Comparison of ENCODE assay signal across 8 mouse cellular contexts in genomic region chr10:4388384-4388745, GRCm38 (mm10). TPM values are rescaled to one million over a fixed set of nuclear protein-coding genes. Genes with fewer than 3 reads are reported as not detected.
DNase-seq lines count a peak whose midpoint lies in the region; ATAC-seq lines count a peak whose summit lies in the region.

No protein-coding gene starts in this region.

- peak overlapping the region; percentile 99 for H3K27ac ChIP-seq in lung, embryonic 15.5 days
- peak overlapping the region; percentile 99 for H3K27ac ChIP-seq in heart, embryonic 15.5 days
- H3K27ac ChIP-seq in limb, embryonic 15.5 days, result peak overlapping the region; percentile 100
- H3K27ac ChIP-seq in neural tube, embryonic 15.5 days (replicated peaks), result peak overlapping the region; percentile 100

- peak overlapping the region; percentile 97 for H3K9ac ChIP-seq in lung, embryonic 15.5 days
- peak overlapping the region; percentile 91 for H3K9ac ChIP-seq in heart, embryonic 15.5 days
- peak overlapping the region; percentile 100 for H3K9ac ChIP-seq in limb, embryonic 15.5 days
- H3K9ac ChIP-seq in neural tube, embryonic 15.5 days (replicated peaks), result peak overlapping the region; percentile 99

- no peak for DNase-seq in lung, postnatal 4 days
- DNase-seq in c-Kit-positive CD71-positive TER-119-positive erythroid progenitor cells, embryonic 14.5 days (ENCODE audit: low spot score), result peak; percentile 28
- no peak for DNase-seq in cerebellum, postnatal 10 days
- no peak for DNase-seq in right cerebral cortex, postnatal 36 days (ENCODE audit: low spot score in 2 of 2)

- H3K4me3 ChIP-seq in lung, embryonic 15.5 days, result peak overlapping the region; percentile 89
- peak overlapping the region; percentile 90 for H3K4me3 ChIP-seq in heart, embryonic 15.5 days
- H3K4me3 ChIP-seq in limb, embryonic 15.5 days, result peak overlapping the region; percentile 96
- H3K4me3 ChIP-seq in neural tube, embryonic 15.5 days (replicated peaks), result peak overlapping the region; percentile 91

- ATAC-seq in lung, embryonic 15.5 days (ENCODE audit: borderline replicate concordance, extremely low read depth, low FRiP score, low TSS enrichment), result no peak
- no peak for ATAC-seq in heart, embryonic 15.5 days (replicated peaks; ENCODE audit: insufficient number of reproducible peaks, insufficient read depth, low FRiP score, low read depth)
- no peak for ATAC-seq in limb, embryonic 15.5 days (ENCODE audit: insufficient number of reproducible peaks, low FRiP score, low TSS enrichment, low read depth)
- peak; percentile 0; the same call in 1 of the 2 replicates for ATAC-seq in neural tube, embryonic 15.5 days (ENCODE audit: low FRiP score)

- no peaks in the 10 kb centered on the region for H3K9me3 ChIP-seq in lung, embryonic 15.5 days
- H3K9me3 ChIP-seq in heart, embryonic 15.5 days (replicated peaks), result no peaks in the 10 kb centered on the region
- no peaks in the 10 kb centered on the region for H3K9me3 ChIP-seq in limb, embryonic 15.5 days
- no peaks in the 10 kb centered on the region for H3K9me3 ChIP-seq in neural tube, embryonic 15.5 days (replicated peaks)

- 0 out of 2 replicates have a peak, but pooled peaks cover 3% of the 10 kb centered on the region for H3K36me3 ChIP-seq in lung, embryonic 15.5 days
- no peaks in the 10 kb centered on the region for H3K36me3 ChIP-seq in heart, embryonic 15.5 days
- H3K36me3 ChIP-seq in limb, embryonic 15.5 days, result peaks cover 6% of the 10 kb centered on the region; the same call in 1 of the 2 replicates
- H3K36me3 ChIP-seq in neural tube, embryonic 15.5 days, result no peaks in the 10 kb centered on the region

- H3K27me3 ChIP-seq in lung, embryonic 15.5 days, result no peaks in the 10 kb centered on the region
- H3K27me3 ChIP-seq in heart, embryonic 15.5 days, result no peaks in the 10 kb centered on the region
- no peaks in the 10 kb centered on the region for H3K27me3 ChIP-seq in limb, embryonic 15.5 days
- H3K27me3 ChIP-seq in neural tube, embryonic 15.5 days (replicated peaks), result no peaks in the 10 kb centered on the region

- peaks cover 32% of the 10 kb centered on the region for H3K4me1 ChIP-seq in lung, embryonic 15.5 days
- H3K4me1 ChIP-seq in heart, embryonic 15.5 days (replicated peaks), result peaks cover 45% of the 10 kb centered on the region
- peaks cover 35% of the 10 kb centered on the region for H3K4me1 ChIP-seq in limb, embryonic 15.5 days
- H3K4me1 ChIP-seq in neural tube, embryonic 15.5 days, result peaks cover 44% of the 10 kb centered on the region

- under 1% methylated on average over 19 of the region's 19 CpGs for WGBS in lung, embryonic 15.5 days
- WGBS in heart, embryonic 15.5 days, result under 1% methylated on average over 19 of the region's 19 CpGs
- WGBS in limb, embryonic 15.5 days, result under 1% methylated on average over 19 of the region's 19 CpGs
- under 1% methylated on average over 19 of the region's 19 CpGs for WGBS in neural tube, embryonic 15.5 days

- H3K4me2 ChIP-seq in lung, embryonic 15.5 days, result peak overlapping the region; percentile 73
- peak overlapping the region; percentile 85 for H3K4me2 ChIP-seq in heart, embryonic 15.5 days
- H3K4me2 ChIP-seq in limb, embryonic 15.5 days, result peak overlapping the region; percentile 67
- H3K4me2 ChIP-seq in neural tube, embryonic 15.5 days, result peak overlapping the region; percentile 71

RNA-seq across cellular contexts. Expression of gene Zbtb2, which starts 0.5 kb away (rescaled TPM):
- 15.5 and 16.6 TPM in 2 replicates for polyA plus RNA-seq in lung, embryonic 15.5 days (2015; fragmentation: Nextera tagmentation; extraction: Ambion mirVana)
- polyA plus RNA-seq in heart, embryonic 15.5 days (2015; fragmentation: Nextera tagmentation; extraction: Ambion mirVana), result 7.8 and 9.8 TPM in 2 replicates
- polyA plus RNA-seq in limb, embryonic 15.5 days (2015; fragmentation: Nextera tagmentation; extraction: Ambion mirVana), result 12.5 and 13.4 TPM in 2 replicates
- 13.1 and 13.4 TPM in 2 replicates for polyA plus RNA-seq in neural tube, embryonic 15.5 days (2015; fragmentation: Nextera tagmentation; extraction: Ambion mirVana)

RNA-seq across cellular contexts. Expression of gene Rmnd1, which starts 43.8 kb away (rescaled TPM):
- 41.6 and 47.9 TPM in 2 replicates for polyA plus RNA-seq in lung, embryonic 15.5 days (2015; fragmentation: Nextera tagmentation; extraction: Ambion mirVana)
- 93.3 and 93.4 TPM in 2 replicates for polyA plus RNA-seq in heart, embryonic 15.5 days (2015; fragmentation: Nextera tagmentation; extraction: Ambion mirVana)
- 43.4 and 50.1 TPM in 2 replicates for polyA plus RNA-seq in limb, embryonic 15.5 days (2015; fragmentation: Nextera tagmentation; extraction: Ambion mirVana)
- 50.9 and 59.7 TPM in 2 replicates for polyA plus RNA-seq in neural tube, embryonic 15.5 days (2015; fragmentation: Nextera tagmentation; extraction: Ambion mirVana)

RNA-seq across cellular contexts. Expression of gene Armt1, which starts 43.9 kb away (rescaled TPM):
- polyA plus RNA-seq in lung, embryonic 15.5 days (2015; fragmentation: Nextera tagmentation; extraction: Ambion mirVana), result 19.0 and 19.5 TPM in 2 replicates
- 14.0 and 14.6 TPM in 2 replicates for polyA plus RNA-seq in heart, embryonic 15.5 days (2015; fragmentation: Nextera tagmentation; extraction: Ambion mirVana)
- 16.3 and 16.9 TPM in 2 replicates for polyA plus RNA-seq in limb, embryonic 15.5 days (2015; fragmentation: Nextera tagmentation; extraction: Ambion mirVana)
- 12.1 and 14.0 TPM in 2 replicates for polyA plus RNA-seq in neural tube, embryonic 15.5 days (2015; fragmentation: Nextera tagmentation; extraction: Ambion mirVana)
